Mouse (Mus musculus): ENCODE results near the gene Mrps10. TPM values are rescaled to one million over a fixed set of nuclear protein-coding genes. Genes with fewer than 3 reads are reported as not detected.
A peak's percentile ranks its signal among the peaks of the same experiment; 100 is the strongest.

Gene Mrps10
- polyA plus RNA-seq, 1 experiment from 2014 or later: 83.8 TPM

GRCm38 (mm10) chr17:47424186-47424585 lies 55.5 kb downstream of the Mrps10 start:
- no peaks in the 10 kb centered on the region for H3K9me3 ChIP-seq (replicated peaks)
- no peak overlapping the region for H3K4me3 ChIP-seq
- no peak for DNase-seq (ENCODE audit: low spot score)
- H3K4me1 ChIP-seq: peaks cover 11% of the 10 kb centered on the region
- no peak overlapping the region for H3K27ac ChIP-seq (replicated peaks)
- 87% methylated on average over 6 of the region's 6 CpGs for WGBS
- H3K36me3 ChIP-seq: no peaks in the 10 kb centered on the region
- H3K27me3 ChIP-seq (ENCODE audit: low read depth, poor library complexity, severe bottlenecking): no peaks in the 10 kb centered on the region

DNA sequence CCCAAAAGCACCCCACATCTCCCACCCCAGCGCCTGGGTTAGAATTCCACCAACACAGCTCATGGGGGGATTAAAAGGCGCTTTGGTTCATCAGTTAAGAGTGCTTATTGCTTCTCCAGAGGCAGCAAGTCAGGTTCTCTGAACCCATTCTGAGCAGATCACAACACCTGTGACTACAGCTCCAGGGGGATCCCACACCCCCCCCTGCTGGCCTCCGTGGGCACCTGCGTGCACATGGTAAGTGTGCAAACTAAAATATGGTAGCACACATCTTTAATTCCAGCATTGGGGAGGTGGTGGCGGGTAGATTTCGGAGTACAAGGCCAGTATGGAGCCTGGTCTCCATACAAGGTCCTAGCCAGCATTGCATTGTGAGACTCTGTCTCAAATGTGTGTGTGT lies 58.6 kb downstream of the Mrps10 start:
- no peak overlapping the region for H3K27ac ChIP-seq (replicated peaks)
- H3K9me3 ChIP-seq (replicated peaks): no peaks in the 10 kb centered on the region
- 0 out of 2 replicates have a peak, but pooled peaks cover 6% of the 10 kb centered on the region for H3K27me3 ChIP-seq (ENCODE audit: low read depth, poor library complexity, severe bottlenecking)
- H3K36me3 ChIP-seq: no peaks in the 10 kb centered on the region
- peaks cover 13% of the 10 kb centered on the region for H3K4me1 ChIP-seq
- WGBS: 68% methylated on average over 6 of the region's 6 CpGs
- no peak for DNase-seq (ENCODE audit: low spot score)
- H3K4me3 ChIP-seq: no peak overlapping the region

GRCm38 (mm10) chr17:47428831-47429304 lies 60.2 kb downstream of the Mrps10 start:
- 9% methylated on average over 8 of the region's 8 CpGs for WGBS

GRCm38 (mm10) chr17:47430815-47431214 lies 62.1 kb downstream of the Mrps10 start:
- WGBS: 71% methylated on average over 5 of the region's 5 CpGs
- no peaks in the 10 kb centered on the region for H3K36me3 ChIP-seq
- no peak overlapping the region for H3K4me3 ChIP-seq
- H3K27me3 ChIP-seq (ENCODE audit: low read depth, poor library complexity, severe bottlenecking): peaks cover 15% of the 10 kb centered on the region
- H3K27ac ChIP-seq (replicated peaks): no peak overlapping the region
- DNase-seq (ENCODE audit: low spot score): no peak
- H3K4me1 ChIP-seq: peaks cover 13% of the 10 kb centered on the region
- H3K9me3 ChIP-seq (replicated peaks): no peaks in the 10 kb centered on the region

More at GRCm38 (mm10) chr17:47428831-47429304, 60.2 kb downstream of the Mrps10 start:
- DNase-seq (ENCODE audit: low spot score): peak; percentile 77
- Histone ChIP-seq H3K27ac (replicated peaks) (peak overlapping the region; percentile 61), H3K9me3 (replicated peaks) (no peaks in the 10 kb centered on the region), H3K36me3 (no peaks in the 10 kb centered on the region), H3K4me3 (peak overlapping the region; percentile 18; the same call in 1 of the 2 replicates), H3K4me1 (peaks cover 13% of the 10 kb centered on the region), H3K27me3 (ENCODE audit: low read depth, poor library complexity, severe bottlenecking) (0 out of 2 replicates have a peak, but pooled peaks cover 6% of the 10 kb centered on the region)

Other genes starting within 250 kb of the Mrps10 start
- gene Guca1b, start 16.5 kb downstream of the Mrps10 start, polyA plus RNA-seq (2016; fragmentation: Nextera tagmentation; extraction: Ambion mirVana): 1.2 and 2.2 TPM in 2 replicates
- gene Guca1a, start 31.7 kb downstream of the Mrps10 start, polyA plus RNA-seq (2016; fragmentation: Nextera tagmentation; extraction: Ambion mirVana): 5.2 and 5.8 TPM in 2 replicates
- 0.15 and 0.20 TPM in 2 replicates for gene AI661453, start 67.7 kb downstream of the Mrps10 start, polyA plus RNA-seq (2016; fragmentation: Nextera tagmentation; extraction: Ambion mirVana)
- gene 1700001C19Rik, start 68.5 kb downstream of the Mrps10 start, polyA plus RNA-seq (2016; fragmentation: Nextera tagmentation; extraction: Ambion mirVana): 0.21 and 0.33 TPM in 2 replicates
- gene Taf8, start 133.4 kb downstream of the Mrps10 start, polyA plus RNA-seq (2016; fragmentation: Nextera tagmentation; extraction: Ambion mirVana): 31.4 and 33.8 TPM in 2 replicates
- gene Ccnd3, start 136.2 kb downstream of the Mrps10 start, polyA plus RNA-seq (2016; fragmentation: Nextera tagmentation; extraction: Ambion mirVana): 270 and 341 TPM in 2 replicates
- 41.2 and 41.9 TPM in 2 replicates for gene Bysl, start 242.6 kb downstream of the Mrps10 start, polyA plus RNA-seq (2016; fragmentation: Nextera tagmentation; extraction: Ambion mirVana)
- gene Med20, start 242.7 kb downstream of the Mrps10 start, polyA plus RNA-seq (2016; fragmentation: Nextera tagmentation; extraction: Ambion mirVana): 43.2 and 45.9 TPM in 2 replicates
- 1.4 and 2.2 TPM in 2 replicates for gene Gm20517, start 242.7 kb downstream of the Mrps10 start, polyA plus RNA-seq (2016; fragmentation: Nextera tagmentation; extraction: Ambion mirVana)